In the genomic region with DNA sequence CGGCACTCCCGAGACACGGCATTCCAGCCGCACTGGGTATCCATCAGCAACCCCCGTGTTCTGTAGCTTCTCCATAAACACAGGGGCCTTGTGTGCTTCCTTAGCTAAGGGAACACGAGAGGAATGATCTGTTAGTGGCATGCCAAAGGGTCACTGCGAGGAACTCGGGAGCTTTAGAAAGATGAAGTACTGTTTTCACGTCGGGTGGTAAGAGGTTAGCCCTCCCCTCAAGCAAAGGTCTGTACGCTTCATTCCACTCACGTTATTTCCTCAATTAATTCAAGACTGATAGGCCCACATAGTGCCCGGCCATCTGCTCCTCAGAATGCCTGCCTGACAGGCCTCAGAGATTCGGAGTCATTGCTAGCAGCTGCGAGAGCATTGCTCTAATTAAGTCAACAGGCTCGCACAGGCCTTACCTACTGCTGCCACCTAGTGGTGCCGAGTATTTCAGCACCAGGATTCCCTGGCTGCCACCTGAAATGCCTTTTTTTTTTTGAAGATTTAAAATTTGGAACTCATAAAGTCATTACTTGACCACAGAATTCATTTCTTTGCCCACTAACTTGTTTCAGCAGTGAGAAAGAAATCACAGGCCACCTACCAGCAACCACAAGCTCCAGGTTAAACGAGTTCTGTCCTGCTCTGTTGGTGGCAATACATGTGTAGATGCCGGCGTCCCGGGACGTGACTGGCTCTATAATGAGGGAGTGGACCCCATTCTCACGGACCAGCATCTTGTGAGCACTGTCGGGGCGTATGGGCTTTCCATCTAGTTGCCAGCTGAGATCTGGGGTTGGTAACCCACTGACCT, we compare ENCODE assay signal across 8 mouse cellular contexts. TPM values are rescaled to one million over a fixed set of nuclear protein-coding genes. Genes with fewer than 3 reads are reported as not detected.
A peak's percentile ranks its signal among the peaks of the same experiment; 100 is the strongest.
DNase-seq lines count a peak whose midpoint lies in the region; ATAC-seq and TF ChIP-seq lines count a peak whose summit lies in the region.

No protein-coding gene starts in this region.

- no peaks in the 10 kb centered on the region; the same call in 1 of the 2 replicates for H3K4me1 ChIP-seq in embryonic facial prominence, embryonic 12.5 days
- no peaks in the 10 kb centered on the region for H3K4me1 ChIP-seq in kidney, postnatal 0 days (replicated peaks; ENCODE audit: insufficient read depth, low read length)
- H3K4me1 ChIP-seq in liver, adult 2 months (ENCODE audit: control insufficient read depth, insufficient read depth, low read length), result peaks cover 5% of the 10 kb centered on the region; the same call in 1 of the 2 replicates
- H3K4me1 ChIP-seq in neural tube, embryonic 12.5 days, result peaks cover 10% of the 10 kb centered on the region
- no peaks in the 10 kb centered on the region for H3K4me1 ChIP-seq in testis, adult 2 months (ENCODE audit: control insufficient read depth, insufficient read depth, low read length)

- no peaks in the 10 kb centered on the region for H3K9me3 ChIP-seq in embryonic facial prominence, embryonic 12.5 days
- H3K9me3 ChIP-seq in kidney, postnatal 0 days (replicated peaks; ENCODE audit: low read length), result no peaks in the 10 kb centered on the region
- H3K9me3 ChIP-seq in neural tube, embryonic 12.5 days, result no peaks in the 10 kb centered on the region

- peak; percentile 77 to 84 for DNase-seq in adrenal gland, postnatal 36 days
- DNase-seq in heart, adult 9 months (ENCODE audit: low spot score in 2 of 2), result peak; percentile 31 to 58
- DNase-seq in kidney, postnatal 0 days (ENCODE audit: low spot score), result peak; percentile 85
- DNase-seq in liver, adult 2 months (ENCODE audit: extremely low read depth, low read depth, low spot score), result no peak

- H3K4me3 ChIP-seq in C2C12 (ENCODE audit: insufficient read depth, poor library complexity, severe bottlenecking), result no peak overlapping the region
- no peak overlapping the region for H3K4me3 ChIP-seq in embryonic facial prominence, embryonic 12.5 days
- H3K4me3 ChIP-seq in kidney, postnatal 0 days (replicated peaks; ENCODE audit: low read depth, low read length), result no peak overlapping the region
- no peak overlapping the region for H3K4me3 ChIP-seq in liver, adult 2 months (ENCODE audit: insufficient read depth, low read depth, low read length)
- no peak overlapping the region for H3K4me3 ChIP-seq in neural tube, embryonic 12.5 days
- no peak overlapping the region for H3K4me3 ChIP-seq in testis, adult 2 months (ENCODE audit: control insufficient read depth, low read depth, low read length)

- WGBS in embryonic facial prominence, embryonic 12.5 days, result 45% methylated on average over 25 of the region's 25 CpGs
- 45% methylated on average over 25 of the region's 25 CpGs for WGBS in kidney, postnatal 0 days
- 73% methylated on average over 25 of the region's 25 CpGs for WGBS in liver, adult 2 months
- 24% methylated on average over 25 of the region's 25 CpGs for WGBS in neural tube, embryonic 12.5 days

- H3K9ac ChIP-seq in embryonic facial prominence, embryonic 12.5 days, result no peak overlapping the region
- H3K9ac ChIP-seq in kidney, postnatal 0 days (ENCODE audit: low read depth, low read length), result no peak overlapping the region
- H3K9ac ChIP-seq in liver, adult 2 months (ENCODE audit: low read depth, low read length), result no peak overlapping the region
- H3K9ac ChIP-seq in neural tube, embryonic 12.5 days, result 0 out of 2 replicates have a peak overlapping the region, but pooled peaks have one; percentile 2

- no peaks in the 10 kb centered on the region for H3K79me3 ChIP-seq in C2C12 (ENCODE audit: low read depth)

- H3K4me2 ChIP-seq in embryonic facial prominence, embryonic 12.5 days (replicated peaks), result no peak overlapping the region
- H3K4me2 ChIP-seq in kidney, postnatal 0 days (ENCODE audit: low read length), result no peak overlapping the region
- H3K4me2 ChIP-seq in neural tube, embryonic 12.5 days (replicated peaks), result peak overlapping the region; percentile 42

- TF ChIP-seq CTCF in C2C12 (IDR thresholded peaks at IDR 0.05; ENCODE audit: control insufficient read depth, insufficient read depth, insufficient read length), result peak; percentile 52
- peak; percentile 91 for TF ChIP-seq CTCF in kidney, postnatal 0 days (IDR thresholded peaks at IDR 0.05; ENCODE audit: low read depth)
- peak; percentile 89 for TF ChIP-seq CTCF in liver, adult 2 months (IDR thresholded peaks at IDR 0.05; ENCODE audit: low read depth, low read length)
- peak; percentile 71; the same call in 1 of the 2 replicates for TF ChIP-seq CTCF in testis, adult 2 months (IDR thresholded peaks at IDR 0.05; ENCODE audit: control insufficient read depth, insufficient read depth, insufficient replicate concordance, low read depth, low read length)

- no peak for TF ChIP-seq POLR2A in liver, adult 2 months (IDR thresholded peaks at IDR 0.05; ENCODE audit: extremely low read depth, insufficient read depth, low read length)
- no peak for TF ChIP-seq POLR2A in testis, adult 2 months (IDR thresholded peaks at IDR 0.05; ENCODE audit: control insufficient read depth, low read depth, low read length)

- no peaks in the 10 kb centered on the region for H3K27me3 ChIP-seq in C2C12 (ENCODE audit: control insufficient read depth, insufficient read depth, insufficient read length)
- no peaks in the 10 kb centered on the region for H3K27me3 ChIP-seq in embryonic facial prominence, embryonic 12.5 days
- no peaks in the 10 kb centered on the region for H3K27me3 ChIP-seq in kidney, postnatal 0 days (ENCODE audit: insufficient read depth, low read length)
- H3K27me3 ChIP-seq in liver, adult 2 months (ENCODE audit: control insufficient read depth, insufficient read depth, low read length), result no peaks in the 10 kb centered on the region
- H3K27me3 ChIP-seq in neural tube, embryonic 12.5 days (replicated peaks), result no peaks in the 10 kb centered on the region
- H3K27me3 ChIP-seq in testis, adult 2 months (ENCODE audit: control insufficient read depth, insufficient read depth, low read length), result no peaks in the 10 kb centered on the region

- ATAC-seq in embryonic facial prominence, embryonic 12.5 days (ENCODE audit: insufficient number of reproducible peaks, insufficient read depth, low FRiP score, low TSS enrichment), result peak; percentile 82; the same call in 1 of the 2 replicates
- ATAC-seq in kidney, postnatal 0 days (replicated peaks; ENCODE audit: low FRiP score, low read depth), result peak; percentile 65; the same call in 1 of the 2 replicates
- peak; percentile 90 for ATAC-seq in neural tube, embryonic 12.5 days (ENCODE audit: low FRiP score, low read depth)

- no peaks in the 10 kb centered on the region for H3K79me2 ChIP-seq in C2C12 (ENCODE audit: control insufficient read depth, insufficient read depth)
- H3K79me2 ChIP-seq in liver, adult 2 months (ENCODE audit: control insufficient read depth, insufficient read depth, low read length), result no peaks in the 10 kb centered on the region

- H3ac ChIP-seq in C2C12 (ENCODE audit: control insufficient read depth, insufficient read length, low read depth), result no peak overlapping the region

- H3K27ac ChIP-seq in embryonic facial prominence, embryonic 12.5 days, result peak overlapping the region; percentile 23; the same call in 1 of the 2 replicates
- no peak overlapping the region for H3K27ac ChIP-seq in kidney, postnatal 0 days
- no peak overlapping the region for H3K27ac ChIP-seq in liver, adult 2 months (replicated peaks; ENCODE audit: insufficient read depth, low read depth, low read length)
- H3K27ac ChIP-seq in neural tube, embryonic 12.5 days, result peak overlapping the region; percentile 65; the same call in 1 of the 2 replicates
- H3K27ac ChIP-seq in testis, adult 2 months (ENCODE audit: control insufficient read depth, insufficient read depth, low read depth, low read length), result no peak overlapping the region

- peaks cover 94% of the 10 kb centered on the region for H3K36me3 ChIP-seq in C2C12 (ENCODE audit: control insufficient read depth, insufficient read depth)
- H3K36me3 ChIP-seq in embryonic facial prominence, embryonic 12.5 days, result peaks cover 60% of the 10 kb centered on the region
- 0 out of 2 replicates have a peak, but pooled peaks cover 13% of the 10 kb centered on the region for H3K36me3 ChIP-seq in kidney, postnatal 0 days (ENCODE audit: insufficient read depth, low read length)
- H3K36me3 ChIP-seq in liver, adult 2 months (ENCODE audit: control insufficient read depth, insufficient read depth, low read length), result peaks cover 64% of the 10 kb centered on the region
- peaks cover 10% of the 10 kb centered on the region; the same call in 1 of the 2 replicates for H3K36me3 ChIP-seq in neural tube, embryonic 12.5 days
- H3K36me3 ChIP-seq in testis, adult 2 months (ENCODE audit: control insufficient read depth, insufficient read depth, low read length), result no peaks in the 10 kb centered on the region

TF ChIP-seq in C2C12, 6 proteins besides CTCF, POLR2A, EP300 and RAD21:
- TF ChIP-seq CEBPB (IDR thresholded peaks at IDR 0.05; ENCODE audit: low read depth), result no peak
- no peak for TF ChIP-seq MAX (IDR thresholded peaks at IDR 0.05)
- no peak for TF ChIP-seq USF1 (IDR thresholded peaks at IDR 0.05; ENCODE audit: low read depth)

RNA-seq across cellular contexts. Expression of a gene that starts 28.6 kb away (rescaled TPM):
- polyA plus RNA-seq in C2C12 (2012; fragmentation: generic; extraction: Trizol), result 7.9 TPM
- total RNA-seq in adrenal gland, postnatal 36 days (2021), result 10 to 100 TPM; 45.1 to 57.9 TPM
- polyA plus RNA-seq in embryonic facial prominence, embryonic 12.5 days (2016; fragmentation: Nextera tagmentation; extraction: Ambion mirVana), result 20.3 and 29.4 TPM in 2 replicates
- 55.5 and 55.9 TPM in 2 replicates for polyA plus RNA-seq in kidney, postnatal 0 days (2015; fragmentation: Nextera tagmentation; extraction: Ambion mirVana)
- 22.0 and 22.8 TPM in 2 replicates for total RNA-seq in liver, adult 2 months (2014; rRNA removed)
- 9.5 and 10.7 TPM in 2 replicates for polyA plus RNA-seq in liver, adult 2 months (2012; rRNA removed)
- 22.2 and 28.8 TPM in 2 replicates for polyA plus RNA-seq in neural tube, embryonic 12.5 days (2016; fragmentation: Nextera tagmentation; extraction: Ambion mirVana)
- polyA plus RNA-seq in testis, adult 2 months (2012; rRNA removed), result 10.1 and 15.1 TPM in 2 replicates

Comparison
In these comparisons a context has a peak if more than half of its experiments do, and no peak if none do; other contexts are left out.
1. H3K27ac ChIP-seq: peak in embryonic facial prominence, embryonic 12.5 days (single experiment) and neural tube, embryonic 12.5 days (single experiment); none in kidney, postnatal 0 days (single experiment), liver, adult 2 months (single experiment) and testis, adult 2 months (single experiment).
2. Peak in every context shown above with its lines, with median percentiles within 50 percentile points of each other: CTCF ChIP-seq and ATAC-seq.